Mouse (Mus musculus) stomach, postnatal 0 days (tissue): ENCODE measurements around the gene Jak1. TPM values are rescaled to one million over a fixed set of nuclear protein-coding genes. Genes with fewer than 3 reads are reported as not detected.

Experiments
- ATAC-seq: fragments of 200-750 bp; cut with Nextera tagmentation; 2 replicates; pipeline ENCODE4 v1.8.0; 2017; ENCODE audit not compliant: low FRiP score, low TSS enrichment
- DNase-seq: peaks from one replicate; pipeline ENCODE4 v3.0.0-alpha.2; 2016; ENCODE audit warnings: low spot score
- H3K27ac ChIP-seq: fragments of 300-500 bp; sonication (generic); replicated peaks from 2 replicates; pipeline ENCODE4 v1.5.1; 2014; ENCODE audit warnings: mild to moderate bottlenecking, control low read depth
- H3K27me3 ChIP-seq: fragments of 300-500 bp; sonication (generic); 2 replicates; pipeline ENCODE4 v1.6.1; 2014; ENCODE audit warnings: low read length; ENCODE audit not compliant: control insufficient read depth, insufficient read depth
- H3K36me3 ChIP-seq: fragments of 300-500 bp; sonication (generic); 2 replicates; pipeline ENCODE4 v1.6.1; 2014; ENCODE audit warnings: low read length, mixed read lengths; ENCODE audit not compliant: control insufficient read depth, insufficient read depth
- H3K4me1 ChIP-seq: fragments of 300-500 bp; sonication (generic); replicated peaks from 2 replicates; pipeline ENCODE4 v1.6.1; 2014; ENCODE audit warnings: antibody characterized with exemption; ENCODE audit not compliant: control insufficient read depth, insufficient read depth
- H3K4me2 ChIP-seq: fragments of 300-500 bp; sonication (generic); replicated peaks from 2 replicates; pipeline ENCODE4 v1.6.1; 2014; ENCODE audit warnings: low read depth, mild to moderate bottlenecking, control low read depth, moderate library complexity
- H3K4me3 ChIP-seq: fragments of 300-500 bp; sonication (generic); 2 replicates; pipeline ENCODE4 v1.5.1; 2014; ENCODE audit warnings: low read depth, low read length, control low read depth
- H3K9ac ChIP-seq: fragments of 300-500 bp; sonication (generic); 2 replicates; pipeline ENCODE4 v1.6.1; 2014; ENCODE audit warnings: mild to moderate bottlenecking, low read length, control low read depth, mixed read lengths
- H3K9me3 ChIP-seq: fragments of 300-500 bp; sonication (generic); 2 replicates; pipeline ENCODE4 v1.6.1; 2016; ENCODE audit warnings: low read length; ENCODE audit not compliant: control insufficient read depth
- CTCF ChIP-seq: IDR thresholded peaks from 2 replicates; pipeline ENCODE4 v1.5.1; 2016; ENCODE audit warnings: antibody characterized with exemption, low read depth, mild to moderate bottlenecking, moderate library complexity
- EP300 ChIP-seq: optimal IDR thresholded peaks from 2 replicates; pipeline ENCODE3; 2016; ENCODE audit warnings: antibody characterized with exemption
- WGBS: fragments of 180-500 bp; shearing (Covaris S2); extraction: QIAGEN DNeasy Blood & Tissue Kit; methylation state at CpG from one replicate; pipeline ENCODE4 v1.1.7; 2014; 5-methylcytosine and 5-hydroxymethylcytosine counted together
- polyA plus RNA-seq: library from polyadenylated mRNA; unstranded; fragments of >200 nt; fragmentation: Nextera tagmentation; extraction: Ambion mirVana; gene quantifications from 2 replicates; pipeline ENCODE4 v1.2.1, GENCODE M21; 2015

Jak1 gene
- polyA plus RNA-seq, 1 experiment from 2014 or later = 34.1 TPM

DNA sequence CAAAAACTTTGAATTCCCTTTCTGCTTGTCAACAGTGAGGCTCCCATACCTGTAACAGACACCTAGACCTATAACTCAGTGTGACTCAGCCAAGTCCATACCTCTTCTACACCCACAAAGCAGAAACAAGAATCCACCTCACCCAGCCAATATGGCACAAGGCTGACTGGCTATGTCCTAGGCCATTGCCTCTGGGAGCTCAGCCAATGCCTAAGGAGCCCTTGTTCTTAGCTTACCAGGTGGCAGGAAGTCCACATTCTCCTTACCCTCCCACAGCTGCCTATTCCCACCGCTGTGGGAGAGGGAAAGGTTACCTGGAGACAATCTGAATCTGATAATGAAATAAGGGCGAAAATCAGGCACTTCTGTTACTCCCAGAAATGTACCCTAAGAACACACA is 34.5 kb downstream of the Jak1 start:
- H3K4me1 ChIP-seq = peaks cover 11% of the 10 kb centered on the region
- H3K27ac ChIP-seq = no peak overlapping the region
- no peak overlapping the region for H3K4me2 ChIP-seq
- H3K9ac ChIP-seq = no peak overlapping the region
- H3K27me3 ChIP-seq = no peaks in the 10 kb centered on the region
- DNase-seq (no peak), ATAC-seq (no peak)
- no peak overlapping the region for H3K4me3 ChIP-seq
- 75% methylated on average over 2 of the region's 2 CpGs for WGBS
- no peaks in the 10 kb centered on the region for H3K9me3 ChIP-seq
- TF ChIP-seq CTCF (no peak), EP300 (no peak)
- no peaks in the 10 kb centered on the region for H3K36me3 ChIP-seq

DNA sequence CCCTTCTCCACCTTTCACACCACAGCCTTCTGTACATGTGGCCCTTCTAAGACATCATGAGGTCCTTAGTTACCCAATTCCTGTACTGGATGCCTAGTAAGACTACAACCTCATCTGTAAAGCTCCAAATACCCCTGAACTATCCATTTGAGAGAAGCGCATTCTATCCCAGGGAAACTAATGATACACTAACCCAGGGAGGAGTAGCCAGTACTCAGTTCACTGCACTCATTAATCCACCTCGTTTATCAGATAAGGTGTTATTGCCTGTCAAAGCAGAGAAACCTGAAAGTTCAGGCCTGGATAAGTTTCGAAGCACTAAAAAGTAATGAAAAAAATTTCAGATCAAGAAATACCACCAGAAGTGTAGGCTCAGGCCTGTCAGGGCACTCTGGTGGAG is 37.7 kb downstream of the Jak1 start:
- peak overlapping the region; percentile 58; the same call in 1 of the 2 replicates for H3K27ac ChIP-seq
- no peaks in the 10 kb centered on the region for H3K27me3 ChIP-seq
- 68% methylated on average over 3 of the region's 3 CpGs for WGBS
- H3K9ac ChIP-seq = no peak overlapping the region
- no peak overlapping the region for H3K4me3 ChIP-seq
- H3K36me3 ChIP-seq = no peaks in the 10 kb centered on the region
- no peaks in the 10 kb centered on the region for H3K9me3 ChIP-seq
- H3K4me2 ChIP-seq = no peak overlapping the region
- ATAC-seq = peak; percentile 35; the same call in 1 of the 2 replicates
- TF ChIP-seq EP300 (no peak), CTCF (no peak)
- peaks cover 4% of the 10 kb centered on the region for H3K4me1 ChIP-seq
- no peak for DNase-seq

DNA sequence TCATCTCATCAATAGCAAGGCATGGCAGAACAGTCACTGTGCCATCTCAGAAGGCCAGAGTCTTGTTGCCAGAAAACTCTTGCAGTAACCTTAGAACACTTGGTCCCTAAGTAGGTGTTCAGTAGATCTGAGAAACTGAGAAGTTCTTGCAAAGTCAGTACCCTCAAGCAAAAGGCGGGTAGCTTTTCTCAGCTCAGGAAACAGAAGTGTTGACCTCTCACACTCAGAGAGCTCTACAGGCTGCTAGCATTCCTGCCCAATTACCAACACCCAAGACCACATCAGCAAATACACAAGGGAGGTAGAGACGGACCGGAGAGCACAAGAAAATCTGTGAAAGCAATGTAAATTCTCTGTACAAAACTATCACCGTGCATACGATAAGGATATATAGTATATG is 39.1 kb downstream of the Jak1 start:
- WGBS = 73% methylated on average over 5 of the region's 5 CpGs

DNA sequence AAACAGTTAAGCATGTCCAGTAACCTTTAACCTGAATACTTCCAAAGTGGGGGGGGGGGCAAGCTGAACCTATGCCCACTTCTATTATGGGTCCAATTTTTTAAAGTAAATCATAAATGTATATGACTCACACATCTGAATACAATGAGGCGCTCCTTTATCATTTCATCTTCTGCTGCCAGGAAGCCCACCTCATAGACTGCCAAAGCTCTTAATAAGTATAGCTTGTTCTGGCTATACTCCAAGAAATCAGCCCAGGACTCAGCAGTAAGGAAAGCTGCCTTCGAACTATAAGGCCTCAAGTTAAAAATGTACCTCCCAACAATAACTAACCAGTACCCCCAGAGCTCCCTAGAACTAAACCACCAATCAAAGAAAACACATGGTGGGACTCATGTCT is 44.1 kb downstream of the Jak1 start:
- Histone ChIP-seq H3K4me2 (no peak overlapping the region), H3K4me3 (no peak overlapping the region), H3K27ac (no peak overlapping the region), H3K36me3 (no peaks in the 10 kb centered on the region), H3K27me3 (no peaks in the 10 kb centered on the region), H3K9ac (no peak overlapping the region), H3K9me3 (no peaks in the 10 kb centered on the region), H3K4me1 (peaks cover 3% of the 10 kb centered on the region)
- DNase-seq = no peak
- no peak for TF ChIP-seq CTCF
- 54% methylated on average over 2 of the region's 2 CpGs for WGBS
- ATAC-seq = no peak

More for the DNA sequence above, 39.1 kb downstream of the Jak1 start:
- Histone ChIP-seq H3K4me3 (no peak overlapping the region), H3K4me1 (peaks cover 4% of the 10 kb centered on the region), H3K4me2 (no peak overlapping the region), H3K36me3 (no peaks in the 10 kb centered on the region), H3K27me3 (no peaks in the 10 kb centered on the region), H3K9ac (no peak overlapping the region), H3K27ac (no peak overlapping the region), H3K9me3 (no peaks in the 10 kb centered on the region)
- no peak for TF ChIP-seq EP300
- TF ChIP-seq CTCF = no peak
- ATAC-seq = peak; percentile 63; the same call in 1 of the 2 replicates
- no peak for DNase-seq

DNA sequence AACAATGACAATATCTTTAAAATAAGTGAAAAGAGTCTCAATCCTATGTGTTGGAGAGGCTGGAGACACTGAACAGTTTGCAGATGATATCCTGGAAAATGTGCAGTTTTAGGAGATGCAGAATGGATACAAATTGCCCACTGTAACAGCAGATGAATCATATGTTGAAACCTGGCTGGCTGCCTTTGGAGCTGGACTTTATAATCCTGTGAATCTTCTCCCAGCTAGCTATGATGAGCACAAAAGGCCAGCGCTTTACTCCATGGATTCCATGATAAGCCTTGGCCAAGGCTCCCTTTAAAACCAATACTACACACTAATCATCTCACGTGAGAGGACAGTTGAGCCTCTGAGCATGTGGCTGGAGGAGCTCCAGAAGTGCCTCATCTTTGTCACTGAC is 45.2 kb downstream of the Jak1 start:
- Histone ChIP-seq H3K9ac (no peak overlapping the region), H3K4me1 (peaks cover 3% of the 10 kb centered on the region; the same call in 1 of the 2 replicates), H3K9me3 (no peaks in the 10 kb centered on the region), H3K27ac (no peak overlapping the region), H3K4me3 (no peak overlapping the region), H3K4me2 (no peak overlapping the region), H3K27me3 (no peaks in the 10 kb centered on the region), H3K36me3 (no peaks in the 10 kb centered on the region)
- TF ChIP-seq CTCF (no peak), EP300 (no peak)
- ATAC-seq (no peak), DNase-seq (no peak)
- WGBS = 52% methylated on average over 2 of the region's 2 CpGs

DNA sequence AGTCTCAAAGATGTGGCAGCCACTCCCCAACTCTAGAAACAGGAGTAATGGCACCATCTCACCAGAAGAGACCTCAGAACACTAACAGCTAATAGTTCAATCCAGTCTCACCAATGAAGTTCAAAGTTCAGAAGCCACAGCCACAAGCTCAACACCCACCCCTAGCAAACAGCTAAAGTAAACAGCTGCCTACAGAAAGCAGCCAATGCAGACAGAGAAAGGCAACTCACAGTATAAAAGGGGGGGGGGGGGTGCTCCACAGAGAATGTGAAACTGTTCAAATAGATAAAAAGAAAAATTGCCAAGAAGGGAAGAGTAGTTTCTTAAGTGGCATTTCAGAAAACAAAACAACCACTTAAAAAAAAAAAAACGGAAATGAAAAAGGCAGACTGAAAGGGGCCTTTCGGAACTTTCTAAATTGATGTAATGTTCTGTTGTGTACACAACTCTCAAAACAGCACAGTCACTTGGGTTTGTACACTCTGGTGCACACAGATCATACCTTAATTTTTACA is 48.0 kb downstream of the Jak1 start:
- DNase-seq = no peak
- Histone ChIP-seq H3K9me3 (no peaks in the 10 kb centered on the region), H3K36me3 (no peaks in the 10 kb centered on the region), H3K9ac (no peak overlapping the region), H3K27me3 (no peaks in the 10 kb centered on the region), H3K4me3 (no peak overlapping the region), H3K4me1 (peaks cover 3% of the 10 kb centered on the region; the same call in 1 of the 2 replicates), H3K4me2 (no peak overlapping the region), H3K27ac (no peak overlapping the region)
- peak; percentile 13; the same call in 1 of the 2 replicates for TF ChIP-seq CTCF
- no peak for TF ChIP-seq EP300
- ATAC-seq = peak; percentile 90
- 62% methylated on average over 2 of the region's 2 CpGs for WGBS
